Mouse (Mus musculus): ENCODE data around the gene Fbxl17. TPM values are rescaled to one million over a fixed set of nuclear protein-coding genes. Genes with fewer than 3 reads are reported as not detected.

Fbxl17 gene
- total and polyA plus RNA-seq, 3 experiments, result 5.0 to 9.7 TPM; not detected in 1

GRCm38 (mm10) chr17:63168019-63168788, 331.6 kb downstream of the Fbxl17 start:
- H3K27me3 ChIP-seq (ENCODE audit: control insufficient read depth in 1 of 2, insufficient read depth in 2 of 2, low read length in 2 of 2), result no peaks in the 10 kb centered on the region
- H3K9me3 ChIP-seq (replicated peaks; ENCODE audit: insufficient read depth, low read length), result no peaks in the 10 kb centered on the region
- no peaks in the 10 kb centered on the region for H3K4me1 ChIP-seq (ENCODE audit: control insufficient read depth in 1 of 2, insufficient read depth in 2 of 2, low read length in 2 of 2)
- H3K36me3 ChIP-seq (ENCODE audit: control insufficient read depth in 1 of 2, insufficient read depth in 2 of 2, low read length in 2 of 2), result peaks cover 0 to 3% of the 10 kb centered on the region in 2 experiments; a peak in 3 of 4 replicates
- no peak overlapping the region for H3K27ac ChIP-seq (ENCODE audit: control insufficient read depth, low read depth, low read length)
- no peaks in the 10 kb centered on the region for H3K79me2 ChIP-seq (ENCODE audit: control insufficient read depth, insufficient read depth, low read length, poor library complexity)
- no peak for DNase-seq (ENCODE audit: low read depth, low spot score)
- no peak overlapping the region for H3K4me3 ChIP-seq (ENCODE audit: control insufficient read depth in 1 of 2, insufficient read depth in 1 of 2, low read depth in 2 of 2, low read length in 2 of 2)
- no peak overlapping the region for H3K9ac ChIP-seq (ENCODE audit: control insufficient read depth, low read depth, low read length, poor library complexity, severe bottlenecking)
- no peak for TF ChIP-seq UBTF (IDR thresholded peaks at IDR 0.05; ENCODE audit: borderline replicate concordance, insufficient read depth, low read depth, low read length)
- no peak for TF ChIP-seq POLR2AphosphoS5 (IDR thresholded peaks at IDR 0.05; ENCODE audit: borderline replicate concordance, low read depth, low read length)
- TF ChIP-seq GABPA (IDR thresholded peaks at IDR 0.05; ENCODE audit: low read depth, low read length), result no peak
- TF ChIP-seq CHD2 (IDR thresholded peaks at IDR 0.05; ENCODE audit: low read length), result no peak
- TF ChIP-seq EP300 (IDR thresholded peaks at IDR 0.05; ENCODE audit: low read depth in 1 of 2, low read length in 2 of 2), result no peak
- no peak for TF ChIP-seq ETS1 (IDR thresholded peaks at IDR 0.05; ENCODE audit: low read depth, low read length)
- no peak for TF ChIP-seq MYC (IDR thresholded peaks at IDR 0.05; ENCODE audit: low read depth, low read length)
- TF ChIP-seq TCF12 (IDR thresholded peaks at IDR 0.05; ENCODE audit: low read depth, low read length), result no peak
- no peak for TF ChIP-seq NELFE (IDR thresholded peaks at IDR 0.05; ENCODE audit: low read depth, low read length)
- no peak for TF ChIP-seq POLR2A (IDR thresholded peaks at IDR 0.05; ENCODE audit: control insufficient read depth in 1 of 2, insufficient read depth in 1 of 2, low read depth in 1 of 2, low read length in 2 of 2, poor library complexity in 1 of 2)
- TF ChIP-seq ZNF384 (IDR thresholded peaks at IDR 0.05; ENCODE audit: low read depth, low read length), result no peak

GRCm38 (mm10) chr17:63167248-63167647, 332.6 kb downstream of the Fbxl17 start:
- H3K9me3 ChIP-seq (replicated peaks; ENCODE audit: insufficient read depth, low read length), result no peaks in the 10 kb centered on the region
- no peak overlapping the region for H3K27ac ChIP-seq (ENCODE audit: control insufficient read depth, low read depth, low read length)
- H3K36me3 ChIP-seq (ENCODE audit: control insufficient read depth in 1 of 2, insufficient read depth in 2 of 2, low read length in 2 of 2), result peaks cover 0 to 3% of the 10 kb centered on the region in 2 experiments; a peak in 3 of 4 replicates
- H3K9ac ChIP-seq (ENCODE audit: control insufficient read depth, low read depth, low read length, poor library complexity, severe bottlenecking), result no peak overlapping the region
- no peaks in the 10 kb centered on the region for H3K79me2 ChIP-seq (ENCODE audit: control insufficient read depth, insufficient read depth, low read length, poor library complexity)
- no peaks in the 10 kb centered on the region for H3K27me3 ChIP-seq (ENCODE audit: control insufficient read depth in 1 of 2, insufficient read depth in 2 of 2, low read length in 2 of 2)
- H3K4me3 ChIP-seq (ENCODE audit: control insufficient read depth in 1 of 2, insufficient read depth in 1 of 2, low read depth in 2 of 2, low read length in 2 of 2), result no peak overlapping the region
- TF ChIP-seq NELFE (IDR thresholded peaks at IDR 0.05; ENCODE audit: low read depth, low read length), result no peak
- no peak for TF ChIP-seq ZMIZ1 (IDR thresholded peaks at IDR 0.05; ENCODE audit: low read depth, low read length)
- no peak for TF ChIP-seq HCFC1 (IDR thresholded peaks at IDR 0.05; ENCODE audit: low read depth, low read length)
- TF ChIP-seq POLR2AphosphoS2 (IDR thresholded peaks at IDR 0.05; ENCODE audit: low read length), result no peak
- no peak for TF ChIP-seq MYB (IDR thresholded peaks at IDR 0.05; ENCODE audit: low read depth, low read length)
- no peak for TF ChIP-seq MXI1 (IDR thresholded peaks at IDR 0.05; ENCODE audit: low read depth, low read length)
- TF ChIP-seq USF1 (IDR thresholded peaks at IDR 0.05; ENCODE audit: low read depth, low read length), result no peak
- no peak for TF ChIP-seq TAL1 (IDR thresholded peaks at IDR 0.05; ENCODE audit: low read length)
- no peak for TF ChIP-seq ZKSCAN1 (IDR thresholded peaks at IDR 0.05; ENCODE audit: low read depth, low read length)
- no peak for TF ChIP-seq CHD2 (IDR thresholded peaks at IDR 0.05; ENCODE audit: low read length)
- TF ChIP-seq SMC3 (IDR thresholded peaks at IDR 0.05; ENCODE audit: low read depth, low read length), result no peak
- TF ChIP-seq UBTF (IDR thresholded peaks at IDR 0.05; ENCODE audit: borderline replicate concordance, insufficient read depth, low read depth, low read length), result no peak
- TF ChIP-seq ZNF384 (IDR thresholded peaks at IDR 0.05; ENCODE audit: low read depth, low read length), result no peak
- TF ChIP-seq MAFK (IDR thresholded peaks at IDR 0.05; ENCODE audit: borderline replicate concordance, low read depth, low read length), result no peak
- TF ChIP-seq KAT2A (conservative IDR thresholded peaks at IDR 0.05; ENCODE audit: low read depth, low read length), result no peak
- TF ChIP-seq POLR2AphosphoS5 (IDR thresholded peaks at IDR 0.05; ENCODE audit: borderline replicate concordance, low read depth, low read length), result no peak
- TF ChIP-seq POLR2A (IDR thresholded peaks at IDR 0.05; ENCODE audit: control insufficient read depth in 1 of 2, insufficient read depth in 1 of 2, low read depth in 1 of 2, low read length in 2 of 2, poor library complexity in 1 of 2), result no peak
- no peak for DNase-seq (ENCODE audit: low read depth, low spot score)
- no peaks in the 10 kb centered on the region for H3K4me1 ChIP-seq (ENCODE audit: control insufficient read depth in 1 of 2, insufficient read depth in 2 of 2, low read length in 2 of 2)

Measured in MEL (cell line).